In the genomic region with DNA sequence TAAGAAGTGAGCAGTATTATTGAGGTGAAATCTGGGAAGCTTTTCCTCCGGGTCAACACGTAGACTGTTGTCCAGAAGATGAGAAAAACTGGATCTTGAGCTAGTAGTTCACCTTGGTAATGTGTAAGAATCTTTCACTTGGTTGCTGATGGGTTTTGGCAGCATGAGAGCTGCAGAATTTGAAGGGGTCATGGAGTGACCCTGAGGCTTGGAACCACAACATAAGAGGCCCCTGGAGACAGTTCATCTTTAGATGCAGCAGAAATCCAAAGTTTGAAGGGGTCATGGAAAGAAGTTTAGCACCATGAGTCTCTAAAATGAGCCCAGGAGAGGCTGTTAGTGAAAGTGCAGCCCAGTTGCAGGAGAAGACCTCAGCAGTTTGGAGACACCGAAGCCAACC, we compare ENCODE assay signal across 19 mouse cellular contexts.
DNase-seq lines count a peak whose midpoint lies in the region; ATAC-seq and TF ChIP-seq lines count a peak whose summit lies in the region.
"Had no signal": no experiment of that assay in that cellular context is flagged by ENCODE, and none has a peak within 500 bp of the region (broad histone marks: within the 10 kb centered on the region; RNA-seq: fewer than 3 reads in every experiment).

No protein-coding gene starts in this region.

- 89% methylated on average over 3 of the region's 3 CpGs for WGBS in limb, embryonic 13.5 days
- WGBS in limb, embryonic 10.5 days = 93% methylated on average over 3 of the region's 3 CpGs
- 94% methylated on average over 3 of the region's 3 CpGs for WGBS in limb, embryonic 14.5 days
- 96% methylated on average over 3 of the region's 3 CpGs for WGBS in midbrain, embryonic 14.5 days

- no peaks in the 10 kb centered on the region for H3K27me3 ChIP-seq in limb, embryonic 13.5 days
- no peaks in the 10 kb centered on the region for H3K27me3 ChIP-seq in limb, embryonic 10.5 days (ENCODE audit: low read depth, poor library complexity, severe bottlenecking)
- no peaks in the 10 kb centered on the region for H3K27me3 ChIP-seq in limb, embryonic 14.5 days (ENCODE audit: control insufficient read depth, insufficient read depth, low read length)
- H3K27me3 ChIP-seq in midbrain, embryonic 14.5 days (ENCODE audit: control insufficient read depth, insufficient read depth, low read length) = no peaks in the 10 kb centered on the region
- H3K27me3 ChIP-seq: CH12.LX had no signal

- no peaks in the 10 kb centered on the region for H3K4me1 ChIP-seq in limb, embryonic 13.5 days
- H3K4me1 ChIP-seq in limb, embryonic 10.5 days = no peaks in the 10 kb centered on the region
- H3K4me1 ChIP-seq in limb, embryonic 14.5 days (ENCODE audit: control insufficient read depth, insufficient read depth, low read length) = no peaks in the 10 kb centered on the region
- no peaks in the 10 kb centered on the region for H3K4me1 ChIP-seq in midbrain, embryonic 14.5 days (ENCODE audit: control insufficient read depth, insufficient read depth, low read length)

- H3K9me3 ChIP-seq in limb, embryonic 13.5 days = no peaks in the 10 kb centered on the region
- H3K9me3 ChIP-seq in limb, embryonic 10.5 days (replicated peaks) = no peaks in the 10 kb centered on the region
- no peaks in the 10 kb centered on the region for H3K9me3 ChIP-seq in limb, embryonic 14.5 days (ENCODE audit: control insufficient read depth, low read length)
- no peaks in the 10 kb centered on the region for H3K9me3 ChIP-seq in midbrain, embryonic 14.5 days (ENCODE audit: control insufficient read depth, low read length)
- H3K9me3 ChIP-seq: G1E had no signal

- H3K4me2 ChIP-seq in limb, embryonic 13.5 days (replicated peaks) = no peak overlapping the region
- no peak overlapping the region for H3K4me2 ChIP-seq in limb, embryonic 14.5 days (replicated peaks; ENCODE audit: low read depth, low read length, severe bottlenecking)
- H3K4me2 ChIP-seq in midbrain, embryonic 14.5 days (ENCODE audit: low read length) = no peak overlapping the region

- peak; percentile 64; the same call in 1 of the 2 replicates for ATAC-seq in limb, embryonic 13.5 days (ENCODE audit: low FRiP score, low read depth)
- ATAC-seq in limb, embryonic 14.5 days (ENCODE audit: low FRiP score, low read depth) = peak; percentile 67; the same call in 1 of the 2 replicates
- ATAC-seq in midbrain, embryonic 14.5 days (ENCODE audit: low FRiP score, low TSS enrichment) = no peak
- ATAC-seq: activated CD4-positive, CD25-positive, alpha-beta regulatory T cell, adult 4 months; CD4-positive, CD25-positive, alpha-beta regulatory T cell, adult 4 months; Patski had no signal

- H3K4me3 ChIP-seq in limb, embryonic 13.5 days = no peak overlapping the region
- H3K4me3 ChIP-seq in limb, embryonic 10.5 days = no peak overlapping the region
- no peak overlapping the region for H3K4me3 ChIP-seq in limb, embryonic 14.5 days (replicated peaks; ENCODE audit: low read length)
- H3K4me3 ChIP-seq in midbrain, embryonic 14.5 days (replicated peaks; ENCODE audit: low read depth, low read length) = no peak overlapping the region

- no peak overlapping the region for H3K9ac ChIP-seq in limb, embryonic 13.5 days
- H3K9ac ChIP-seq in limb, embryonic 14.5 days (ENCODE audit: low read depth, low read length, severe bottlenecking) = no peak overlapping the region
- H3K9ac ChIP-seq in midbrain, embryonic 14.5 days (replicated peaks; ENCODE audit: low read length) = no peak overlapping the region

- no peak overlapping the region for H3K27ac ChIP-seq in limb, embryonic 13.5 days
- H3K27ac ChIP-seq in limb, embryonic 10.5 days = no peak overlapping the region
- H3K27ac ChIP-seq in limb, embryonic 14.5 days (replicated peaks; ENCODE audit: low read depth, low read length) = no peak overlapping the region
- no peak overlapping the region for H3K27ac ChIP-seq in midbrain, embryonic 14.5 days (replicated peaks; ENCODE audit: low read depth, low read length)

- no peaks in the 10 kb centered on the region for H3K36me3 ChIP-seq in limb, embryonic 13.5 days
- no peaks in the 10 kb centered on the region for H3K36me3 ChIP-seq in limb, embryonic 10.5 days
- H3K36me3 ChIP-seq in limb, embryonic 14.5 days (ENCODE audit: control insufficient read depth, insufficient read depth, low read length) = no peaks in the 10 kb centered on the region
- no peaks in the 10 kb centered on the region for H3K36me3 ChIP-seq in midbrain, embryonic 14.5 days (ENCODE audit: control insufficient read depth, insufficient read depth, low read length)
- H3K36me3 ChIP-seq: G1E had no signal

- no peak for DNase-seq in limb, embryonic 10.5 days (ENCODE audit: low spot score)
- no peak for DNase-seq in limb, embryonic 14.5 days (ENCODE audit: low spot score)
- no peak for DNase-seq in midbrain, embryonic 14.5 days
- DNase-seq: adrenal gland, adult 2 months; adrenal gland, adult 8-10 months; adrenal gland, postnatal 10 days; adrenal gland, postnatal 14 days; adrenal gland, postnatal 25 days; adrenal gland, postnatal 36 days; B cell, adult 2 months; cerebellum, adult 11 months; cerebellum, adult 11-12 months; cerebellum, adult 18-20 months had no signal

- TF ChIP-seq POLR2A in limb, embryonic 14.5 days (IDR thresholded peaks at IDR 0.05; ENCODE audit: borderline replicate concordance, extremely low read depth, insufficient read depth, insufficient read length) = no peak
